Mouse (Mus musculus) heart, adult 2 months (tissue): ENCODE results near the gene Dab1.

Experiments used
- CTCF ChIP-seq: fragments of 200-600 bp; IDR thresholded peaks from 2 replicates; pipeline ENCODE4 v1.8.1; 2022; ENCODE audit warnings: antibody characterized with exemption, mild to moderate bottlenecking, moderate library complexity
- POLR2A ChIP-seq: fragments of 200-500 bp; IDR thresholded peaks from 2 replicates; pipeline ENCODE4 v1.6.1; 2011; ENCODE audit warnings: mild to moderate bottlenecking, low read depth, low read length, control low read depth; ENCODE audit not compliant: insufficient read depth

DNA sequence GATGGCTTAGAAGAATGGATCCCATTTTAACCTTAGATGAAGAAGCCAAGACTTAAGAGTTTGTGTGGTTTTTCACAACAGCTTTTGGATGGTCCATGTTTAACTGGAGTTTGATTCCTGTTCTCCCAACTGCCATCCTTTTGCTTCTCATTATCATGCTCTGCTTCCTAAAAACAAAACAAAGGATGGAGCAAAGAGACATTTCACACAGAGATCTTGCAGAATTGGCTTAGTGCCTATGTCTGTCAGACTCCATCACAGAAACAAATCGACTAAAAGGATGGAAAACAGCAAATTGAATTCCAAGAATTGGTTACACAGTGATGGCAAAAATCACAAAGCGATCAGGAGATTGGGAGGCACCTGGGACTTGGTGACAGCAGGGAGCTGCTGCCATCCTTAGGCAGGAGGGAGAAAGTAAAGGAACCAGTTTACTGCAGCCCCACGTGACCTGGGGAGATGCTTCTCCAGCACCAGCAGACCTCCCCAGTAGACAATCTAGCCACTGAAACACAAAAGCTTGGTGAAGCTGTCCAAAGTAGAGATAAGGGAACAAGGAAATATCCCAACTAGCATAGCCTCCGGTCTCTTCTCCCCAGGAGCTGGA lies 132.2 kb downstream of the Dab1 start:
- TF ChIP-seq CTCF, result no peak
- TF ChIP-seq POLR2A, result no peak
